Mouse (Mus musculus): Measurements from ENCODE around the gene Dnhd1.

- TF ChIP-seq POLR2A (IDR thresholded peaks at IDR 0.05; ENCODE audit: borderline replicate concordance, control insufficient read depth, low read depth, low read length) = no peak
- no peak for TF ChIP-seq CTCF (IDR thresholded peaks at IDR 0.05; ENCODE audit: control insufficient read depth, insufficient read depth, low read length)
Measured at GRCm38 (mm10) chr7:105619701-105620100, 30.9 kb upstream of the Dnhd1 start.

All from bone marrow, adult 2 months (tissue).